Mouse (Mus musculus): ENCODE measurements around the gene Hdac9. TPM values are rescaled to one million over a fixed set of nuclear protein-coding genes. Genes with fewer than 3 reads are reported as not detected.

Gene Hdac9
- total and polyA plus RNA-seq, 3 experiments = 0.03 to 0.19 TPM; not detected in 1

DNA sequence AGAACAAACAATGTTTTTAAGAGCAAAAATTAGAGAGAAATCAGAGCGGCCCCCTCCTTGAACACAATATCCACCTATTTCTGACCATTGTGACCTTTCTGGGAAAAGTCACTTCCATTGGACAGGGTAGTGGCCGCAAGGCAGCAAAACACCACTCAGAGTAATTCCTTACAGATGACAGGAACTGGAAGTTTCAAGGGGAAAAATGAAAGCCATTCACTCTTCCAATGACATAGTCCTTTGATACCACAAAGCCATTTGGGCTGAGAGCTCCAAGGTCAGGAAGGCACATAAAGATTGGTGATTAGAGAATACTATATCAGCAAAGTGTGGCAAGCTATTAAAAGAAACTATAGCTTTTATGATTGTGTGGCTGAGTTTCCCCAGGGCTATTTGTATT is 574.1 kb downstream of the Hdac9 start:
- H3K4me1 ChIP-seq (ENCODE audit: control insufficient read depth in 1 of 2, insufficient read depth in 2 of 2, low read length in 2 of 2) = no peaks in the 10 kb centered on the region
- no peaks in the 10 kb centered on the region for H3K9me3 ChIP-seq (replicated peaks; ENCODE audit: insufficient read depth, low read length)
- H3K27me3 ChIP-seq (ENCODE audit: control insufficient read depth in 1 of 2, insufficient read depth in 2 of 2, low read length in 2 of 2) = no peaks in the 10 kb centered on the region
- no peak overlapping the region for H3K4me3 ChIP-seq (ENCODE audit: control insufficient read depth in 1 of 2, insufficient read depth in 1 of 2, low read depth in 2 of 2, low read length in 2 of 2)
- H3K27ac ChIP-seq (ENCODE audit: control insufficient read depth, low read depth, low read length) = no peak overlapping the region
- no peak overlapping the region for H3K9ac ChIP-seq (ENCODE audit: control insufficient read depth, low read depth, low read length, poor library complexity, severe bottlenecking)
- no peak for DNase-seq (ENCODE audit: low read depth, low spot score)
- TF ChIP-seq POLR2AphosphoS5 (IDR thresholded peaks at IDR 0.05; ENCODE audit: borderline replicate concordance, low read depth, low read length) = no peak
- TF ChIP-seq ZKSCAN1 (IDR thresholded peaks at IDR 0.05; ENCODE audit: low read depth, low read length) = no peak
- TF ChIP-seq NRF1 (IDR thresholded peaks at IDR 0.05; ENCODE audit: insufficient read depth, low read depth, low read length, poor library complexity, severe bottlenecking) = no peak
- TF ChIP-seq MAZ (IDR thresholded peaks at IDR 0.05; ENCODE audit: low read depth, low read length) = no peak
- TF ChIP-seq UBTF (IDR thresholded peaks at IDR 0.05; ENCODE audit: borderline replicate concordance, insufficient read depth, low read depth, low read length) = no peak
- no peak for TF ChIP-seq EP300 (IDR thresholded peaks at IDR 0.05; ENCODE audit: low read depth in 1 of 2, low read length in 2 of 2)
- TF ChIP-seq MAX (IDR thresholded peaks at IDR 0.05; ENCODE audit: low read length) = no peak
- no peak for TF ChIP-seq ZNF384 (IDR thresholded peaks at IDR 0.05; ENCODE audit: low read depth, low read length)
- no peak for TF ChIP-seq USF1 (IDR thresholded peaks at IDR 0.05; ENCODE audit: low read depth, low read length)
- no peak for TF ChIP-seq MYC (IDR thresholded peaks at IDR 0.05; ENCODE audit: low read depth, low read length)
- no peaks in the 10 kb centered on the region for H3K36me3 ChIP-seq (ENCODE audit: control insufficient read depth in 1 of 2, insufficient read depth in 2 of 2, low read length in 2 of 2)
- H3K79me2 ChIP-seq (ENCODE audit: control insufficient read depth, insufficient read depth, low read length, poor library complexity) = no peaks in the 10 kb centered on the region

DNA sequence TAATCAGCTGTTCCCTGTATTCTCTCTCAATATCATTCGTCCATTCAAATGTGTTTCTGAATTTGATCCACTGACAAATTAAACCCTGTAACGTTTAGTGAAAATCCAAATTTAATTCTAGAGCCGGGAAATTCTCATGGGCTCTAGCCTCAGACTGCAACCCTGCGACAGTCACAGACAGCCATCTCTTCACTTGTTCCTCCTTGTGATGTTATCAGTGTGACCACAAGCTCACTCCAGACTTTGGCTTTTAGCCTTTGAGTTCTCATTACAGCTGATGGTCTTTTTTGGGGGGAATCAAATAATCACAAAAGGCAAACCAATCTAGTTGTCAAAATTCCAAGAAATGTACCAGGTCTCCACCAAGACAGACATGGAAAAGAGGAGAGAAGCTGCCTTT is 578.0 kb downstream of the Hdac9 start:
- no peak overlapping the region for H3K27ac ChIP-seq (ENCODE audit: control insufficient read depth, low read depth, low read length)
- H3K4me3 ChIP-seq (ENCODE audit: control insufficient read depth in 1 of 2, insufficient read depth in 1 of 2, low read depth in 2 of 2, low read length in 2 of 2) = no peak overlapping the region
- no peaks in the 10 kb centered on the region for H3K4me1 ChIP-seq (ENCODE audit: control insufficient read depth in 1 of 2, insufficient read depth in 2 of 2, low read length in 2 of 2)
- DNase-seq (ENCODE audit: low read depth, low spot score) = no peak
- H3K79me2 ChIP-seq (ENCODE audit: control insufficient read depth, insufficient read depth, low read length, poor library complexity) = no peaks in the 10 kb centered on the region
- no peaks in the 10 kb centered on the region for H3K36me3 ChIP-seq (ENCODE audit: control insufficient read depth in 1 of 2, insufficient read depth in 2 of 2, low read length in 2 of 2)
- no peaks in the 10 kb centered on the region for H3K27me3 ChIP-seq (ENCODE audit: control insufficient read depth in 1 of 2, insufficient read depth in 2 of 2, low read length in 2 of 2)
- TF ChIP-seq BHLHE40 (IDR thresholded peaks at IDR 0.05; ENCODE audit: borderline replicate concordance, low read depth, low read length) (no peak), NRF1 (IDR thresholded peaks at IDR 0.05; ENCODE audit: insufficient read depth, low read depth, low read length, poor library complexity, severe bottlenecking) (no peak), KAT2A (conservative IDR thresholded peaks at IDR 0.05; ENCODE audit: low read depth, low read length) (no peak), JUND (IDR thresholded peaks at IDR 0.05; ENCODE audit: low read depth, low read length) (no peak), RAD21 (IDR thresholded peaks at IDR 0.05; ENCODE audit: low read depth, low read length) (no peak), EP300 (IDR thresholded peaks at IDR 0.05; ENCODE audit: low read depth in 1 of 2, low read length in 2 of 2) (no peak), USF1 (IDR thresholded peaks at IDR 0.05; ENCODE audit: low read depth, low read length) (no peak), TAL1 (IDR thresholded peaks at IDR 0.05; ENCODE audit: low read length) (no peak), RCOR1 (IDR thresholded peaks at IDR 0.05; ENCODE audit: low read depth, low read length) (no peak), GATA1 (IDR thresholded peaks at IDR 0.05; ENCODE audit: low read depth, low read length) (no peak), MEF2A (IDR thresholded peaks at IDR 0.05; ENCODE audit: extremely low read depth, insufficient replicate concordance, low read depth, low read length, poor library complexity, severe bottlenecking) (no peak), GABPA (IDR thresholded peaks at IDR 0.05; ENCODE audit: low read depth, low read length) (no peak), ZC3H11A (IDR thresholded peaks at IDR 0.05; ENCODE audit: low read depth, low read length) (no peak)
- H3K9ac ChIP-seq (ENCODE audit: control insufficient read depth, low read depth, low read length, poor library complexity, severe bottlenecking) = no peak overlapping the region
- no peaks in the 10 kb centered on the region for H3K9me3 ChIP-seq (replicated peaks; ENCODE audit: insufficient read depth, low read length)
